Mouse (Mus musculus): ENCODE data around the gene Olfr63. TPM values are rescaled to one million over a fixed set of nuclear protein-coding genes. Genes with fewer than 3 reads are reported as not detected.

The Olfr63 gene
- polyA plus RNA-seq, 1 experiment from 2014 or later = not detected

Other genes with a start within 250 kb of the Olfr63 start
- 26.2 and 27.0 TPM in 2 replicates for gene Zfp763, start 231.3 kb upstream of the Olfr63 start, polyA plus RNA-seq (2014; fragmentation: Nextera tagmentation; extraction: Ambion mirVana)
- not detected in 2 replicates for gene 4921501E09Rik, start 196.6 kb upstream of the Olfr63 start, polyA plus RNA-seq (2014; fragmentation: Nextera tagmentation; extraction: Ambion mirVana)
- 9.8 and 11.2 TPM in 2 replicates for gene Zfp563, start 175.4 kb upstream of the Olfr63 start, polyA plus RNA-seq (2014; fragmentation: Nextera tagmentation; extraction: Ambion mirVana)
- 0.18 TPM in 1 of 2 replicates, not detected in the other for gene Morc2b, start 125.0 kb upstream of the Olfr63 start, polyA plus RNA-seq (2014; fragmentation: Nextera tagmentation; extraction: Ambion mirVana)
- not detected in 2 replicates for gene Olfr55, start 96.2 kb upstream of the Olfr63 start, polyA plus RNA-seq (2014; fragmentation: Nextera tagmentation; extraction: Ambion mirVana)
- not detected in 2 replicates for gene Olfr239, start 73.4 kb upstream of the Olfr63 start, polyA plus RNA-seq (2014; fragmentation: Nextera tagmentation; extraction: Ambion mirVana)
- not detected in 2 replicates for gene Olfr1564, start 43.0 kb upstream of the Olfr63 start, polyA plus RNA-seq (2014; fragmentation: Nextera tagmentation; extraction: Ambion mirVana)
- 23.5 and 23.7 TPM in 2 replicates for gene Zfp955a, start 9.5 kb upstream of the Olfr63 start, polyA plus RNA-seq (2014; fragmentation: Nextera tagmentation; extraction: Ambion mirVana)
- 9.3 and 9.7 TPM in 2 replicates for gene Zfp955b, start 24.9 kb downstream of the Olfr63 start, polyA plus RNA-seq (2014; fragmentation: Nextera tagmentation; extraction: Ambion mirVana)
- 18.4 and 20.3 TPM in 2 replicates for gene Zfp81, start 94.2 kb downstream of the Olfr63 start, polyA plus RNA-seq (2014; fragmentation: Nextera tagmentation; extraction: Ambion mirVana)
- gene Zfp101, start 130.0 kb downstream of the Olfr63 start, polyA plus RNA-seq (2014; fragmentation: Nextera tagmentation; extraction: Ambion mirVana) = 26.0 and 30.6 TPM in 2 replicates
- not detected in 2 replicates for gene Actl9, start 168.2 kb downstream of the Olfr63 start, polyA plus RNA-seq (2014; fragmentation: Nextera tagmentation; extraction: Ambion mirVana)

Measured in embryonic facial prominence, embryonic 11.5 days (tissue).